ENCODE assay signal across 13 mouse cellular contexts in the genomic region with DNA sequence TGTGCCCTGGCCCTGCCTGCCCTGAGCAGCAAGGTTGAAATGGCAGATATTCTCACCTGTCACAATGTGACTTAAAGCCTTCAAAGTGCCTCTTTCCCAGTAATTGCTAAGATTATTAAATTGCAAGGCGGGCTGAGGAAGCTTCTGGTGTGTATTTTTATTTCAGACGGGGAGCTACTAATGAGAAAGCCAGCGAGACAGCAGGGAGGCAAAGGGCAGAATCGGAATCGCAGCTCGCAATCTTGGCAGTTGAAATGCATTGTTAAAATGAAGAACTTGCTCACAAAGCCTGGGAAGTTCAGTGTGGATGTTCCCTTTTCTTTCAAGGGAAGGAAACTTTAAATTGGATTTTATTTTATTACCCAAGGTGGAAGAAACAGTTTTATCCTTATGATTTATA. TPM values are rescaled to one million over a fixed set of nuclear protein-coding genes. Genes with fewer than 3 reads are reported as not detected.
DNase-seq lines count a peak whose midpoint lies in the region.
"Had no signal": no experiment of that assay in that cellular context is flagged by ENCODE, and none has a peak within 500 bp of the region (broad histone marks: within the 10 kb centered on the region; RNA-seq: fewer than 3 reads in every experiment).

No protein-coding gene starts in this region.

- peak; percentile 79 for DNase-seq in heart, adult 11 months
- DNase-seq in heart, postnatal 10 days = no peak
- peak; percentile 59 for DNase-seq in left cerebral cortex, postnatal 4 days
- no peak for DNase-seq in left cerebral cortex, postnatal 10 days (ENCODE audit: extremely low spot score in 1 of 2, low spot score in 2 of 2)
- DNase-seq in cerebellum, adult 18-20 months = peak; percentile 74 to 87
- peak; percentile 76 to 79 for DNase-seq in cerebellum, postnatal 36 days
- DNase-seq in thymus, postnatal 25 days = no peak
- DNase-seq in lung, postnatal 14 days = no peak
- DNase-seq: adrenal gland, postnatal 25 days; embryo, embryonic 11 days; gastrocnemius, postnatal 36 days; spleen, adult 18-20 months; thymus, adult 2 months had no signal

- intact Hi-C loops in heart, postnatal 10 days (cut with DNase I) = no loop called here
- intact Hi-C loops in left cerebral cortex, postnatal 4 days (cut with DNase I) = no loop called here
- intact Hi-C loops in left cerebral cortex, postnatal 10 days (cut with DNase I) = no loop called here

RNA-seq across cellular contexts. Expression of a gene that starts 39.9 kb away (rescaled TPM):
- 100 to 1,000 TPM; 625 to 643 TPM for total RNA-seq in heart, postnatal 10 days (2021)
- 100 to 1,000 TPM; 363 to 375 TPM for total RNA-seq in left cerebral cortex, postnatal 4 days (2021)
- total RNA-seq in left cerebral cortex, postnatal 10 days (2021) = 100 to 1,000 TPM; 537 to 566 TPM

Comparison
In these comparisons a context has a peak if more than half of its experiments do, and no peak if none do; other contexts are left out.
1. DNase-seq: peak in heart, adult 11 months (single experiment), left cerebral cortex, postnatal 4 days (single experiment), cerebellum, adult 18-20 months (2 of 2) and cerebellum, postnatal 36 days (2 of 2); none in heart, postnatal 10 days (0 of 2), left cerebral cortex, postnatal 10 days (0 of 2), thymus, postnatal 25 days (single experiment) and lung, postnatal 14 days (single experiment).